Mouse (Mus musculus) bone marrow, adult 2 months (tissue): ENCODE measurements around the gene Cdk5rap3.

Source experiments
- CTCF ChIP-seq: fragments of 200-500 bp; IDR thresholded peaks from 2 replicates; pipeline ENCODE4 v1.5.1; 2011; ENCODE audit warnings: low read length, control low read depth; ENCODE audit not compliant: control insufficient read depth, insufficient read depth
- POLR2A ChIP-seq: fragments of 200-500 bp; IDR thresholded peaks from 2 replicates; pipeline ENCODE4 v1.6.1; 2011; ENCODE audit warnings: low read depth, mild to moderate bottlenecking, control low read depth, low read length, borderline replicate concordance; ENCODE audit not compliant: control insufficient read depth

DNA sequence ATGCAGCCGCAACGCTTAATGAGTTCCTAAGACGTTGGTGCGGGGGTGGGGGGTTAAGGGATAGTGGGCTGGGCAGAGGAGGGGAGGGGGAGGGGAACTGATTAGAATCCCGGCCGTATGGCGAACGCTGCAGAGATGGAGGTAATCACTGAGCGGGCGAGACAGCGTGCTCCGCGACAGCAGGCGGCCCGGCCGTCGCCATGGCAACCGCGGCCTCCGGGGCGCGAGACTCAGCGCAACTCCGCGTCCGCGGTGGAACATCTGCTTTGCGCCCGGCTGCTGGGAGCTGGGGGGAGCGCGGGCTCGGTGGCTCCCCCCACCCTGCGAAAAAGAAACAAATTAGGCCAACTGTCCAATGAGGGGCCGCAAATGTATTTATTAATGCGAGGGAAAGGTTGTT, 40.6 kb downstream of the Cdk5rap3 start:
- TF ChIP-seq CTCF (no peak), POLR2A (no peak)
